8 mouse cellular contexts compared by ENCODE assay signal in genomic region chr1:185546346-185546745, GRCm38 (mm10).
A peak's percentile ranks its signal among the peaks of the same experiment; 100 is the strongest.
DNase-seq lines count a peak whose midpoint lies in the region; ATAC-seq and TF ChIP-seq lines count a peak whose summit lies in the region.
"Had no signal": no experiment of that assay in that cellular context is flagged by ENCODE, and none has a peak within 500 bp of the region (broad histone marks: within the 10 kb centered on the region; RNA-seq: fewer than 3 reads in every experiment).

No protein-coding gene starts in this region.

- no peak overlapping the region for H3K4me2 ChIP-seq in midbrain, embryonic 11.5 days

- H3K9ac ChIP-seq in midbrain, embryonic 11.5 days (ENCODE audit: low read length) = no peak overlapping the region

- no peak overlapping the region for H3K27ac ChIP-seq in left cerebral cortex, adult 2 months
- H3K27ac ChIP-seq in midbrain, embryonic 11.5 days (ENCODE audit: low read depth, low read length) = no peak overlapping the region

- ATAC-seq in granulocyte monocyte progenitor cell, adult 5-6 weeks (replicated peaks; ENCODE audit: poor library complexity, severe bottlenecking) = peak; percentile 27; the same call in 1 of the 2 replicates
- peak; percentile 63; the same call in 1 of the 2 replicates for ATAC-seq in midbrain, embryonic 11.5 days (ENCODE audit: low FRiP score)
- ATAC-seq in erythroid progenitor cell, adult 5-6 weeks (replicated peaks; ENCODE audit: low FRiP score, poor library complexity, severe bottlenecking) = no peak

- H3K4me1 ChIP-seq in midbrain, embryonic 11.5 days (ENCODE audit: control insufficient read depth, insufficient read depth, low read length) = no peaks in the 10 kb centered on the region

- H3K27me3 ChIP-seq in midbrain, embryonic 11.5 days (ENCODE audit: control insufficient read depth, insufficient read depth, low read length) = no peaks in the 10 kb centered on the region

- H3K4me3 ChIP-seq in left cerebral cortex, adult 2 months = no peak overlapping the region
- H3K4me3 ChIP-seq in midbrain, embryonic 11.5 days (ENCODE audit: low read depth, low read length) = no peak overlapping the region
- H3K4me3 ChIP-seq: myocyte had no signal

- TF ChIP-seq POLR2A in brain, embryonic 14.5 days (IDR thresholded peaks at IDR 0.05; ENCODE audit: borderline replicate concordance, extremely low read depth, insufficient read depth, insufficient read length, poor library complexity, severe bottlenecking) = no peak

- H3K36me3 ChIP-seq in midbrain, embryonic 11.5 days (ENCODE audit: control insufficient read depth, insufficient read depth, low read length) = no peaks in the 10 kb centered on the region

- intact Hi-C loops in left cerebral cortex, adult 2 months (cut with DNase I) = loop anchor here (1.0 to 10.0 kb wide), 4 partner anchors 136 to 1176 kb away; no protein-coding TSS in a partner anchor

- peak; percentile 76 for TF ChIP-seq CTCF in left cerebral cortex, adult 2 months (IDR thresholded peaks at IDR 0.05)
- peak; percentile 55 for TF ChIP-seq CTCF in brain, embryonic 14.5 days (IDR thresholded peaks at IDR 0.05; ENCODE audit: borderline replicate concordance, extremely low read depth, insufficient read depth, insufficient read length)

- no peaks in the 10 kb centered on the region for H3K9me3 ChIP-seq in midbrain, embryonic 11.5 days (ENCODE audit: control insufficient read depth, low read length)

- no peak for DNase-seq in left cerebral cortex, adult 2 months (ENCODE audit: extremely low spot score in 1 of 2, low spot score in 2 of 2)
- DNase-seq in left cerebral cortex, adult 8-10 months (ENCODE audit: low spot score in 2 of 2) = no peak
- DNase-seq in brain, embryonic 14.5 days (ENCODE audit: low read depth) = peak; percentile 85
- DNase-seq in midbrain, embryonic 11.5 days (ENCODE audit: low spot score, missing footprints) = peak; percentile 90
- no peak for DNase-seq in urinary bladder, adult 18-20 months (ENCODE audit: low spot score in 2 of 2)

Comparison
In these comparisons a context has a peak if more than half of its experiments do, and no peak if none do; other contexts are left out.
1. DNase-seq: peak in brain, embryonic 14.5 days (single experiment) and midbrain, embryonic 11.5 days (single experiment); none in left cerebral cortex, adult 2 months (0 of 2), left cerebral cortex, adult 8-10 months (0 of 2) and urinary bladder, adult 18-20 months (0 of 2).